Mouse (Mus musculus) neural tube, embryonic 14.5 days (tissue): Measurements from ENCODE around the gene Irs1. TPM values are rescaled to one million over a fixed set of nuclear protein-coding genes. Genes with fewer than 3 reads are reported as not detected.

Experiments
- ATAC-seq: fragments of 200-750 bp; cut with Nextera tagmentation; 2 replicates; pipeline ENCODE4 v1.8.0; 2017; ENCODE audit warnings: low read depth, mild to moderate bottlenecking, moderate TSS enrichment, moderate library complexity
- H3K27ac ChIP-seq: fragments of 300-500 bp; sonication (generic); 2 replicates; pipeline ENCODE4 v1.5.1; 2014; ENCODE audit warnings: low read depth, mild to moderate bottlenecking, control low read depth, low read length, moderate library complexity, mixed read lengths
- H3K27me3 ChIP-seq: fragments of 300-500 bp; sonication (generic); 2 replicates; pipeline ENCODE4 v1.6.1; 2014; ENCODE audit warnings: low read length; ENCODE audit not compliant: control insufficient read depth, insufficient read depth
- H3K36me3 ChIP-seq: fragments of 300-500 bp; sonication (generic); 2 replicates; pipeline ENCODE4 v1.6.1; 2014; ENCODE audit warnings: low read length, mixed read lengths; ENCODE audit not compliant: control insufficient read depth, insufficient read depth
- H3K4me1 ChIP-seq: fragments of 300-500 bp; sonication (generic); 2 replicates; pipeline ENCODE4 v1.6.1; 2014; ENCODE audit warnings: low read length; ENCODE audit not compliant: control insufficient read depth, insufficient read depth
- H3K4me2 ChIP-seq: fragments of 300-500 bp; sonication (generic); 2 replicates; pipeline ENCODE4 v1.6.1; 2014; ENCODE audit warnings: mild to moderate bottlenecking, low read depth, low read length, control low read depth
- H3K4me3 ChIP-seq: fragments of 300-500 bp; sonication (generic); 2 replicates; pipeline ENCODE4 v1.5.1; 2014; ENCODE audit warnings: low read depth, low read length, control low read depth, mixed read lengths
- H3K9ac ChIP-seq: fragments of 300-500 bp; sonication (generic); replicated peaks from 2 replicates; pipeline ENCODE4 v1.6.1; 2014; ENCODE audit warnings: low read depth, mild to moderate bottlenecking, control low read depth, low read length, mixed read lengths
- H3K9me3 ChIP-seq: fragments of 300-500 bp; sonication (generic); 2 replicates; pipeline ENCODE4 v1.6.1; 2016; ENCODE audit warnings: low read length; ENCODE audit not compliant: control insufficient read depth
- WGBS: fragments of 180-500 bp; shearing (Covaris S2); extraction: QIAGEN DNeasy Blood & Tissue Kit; methylation state at CpG from one replicate; pipeline ENCODE4 v1.1.7; 2014; 5-methylcytosine and 5-hydroxymethylcytosine counted together
- polyA plus RNA-seq: library from polyadenylated mRNA; unstranded; fragments of >200 nt; fragmentation: Nextera tagmentation; extraction: Ambion mirVana; gene quantifications from 2 replicates; pipeline ENCODE4 v1.2.1, GENCODE M21; 2014

Irs1 gene
- polyA plus RNA-seq, 1 experiment from 2014 or later = 9.4 TPM

- Histone ChIP-seq H3K27me3 (no peaks in the 10 kb centered on the region), H3K4me2 (no peak overlapping the region), H3K9me3 (no peaks in the 10 kb centered on the region), H3K4me3 (no peak overlapping the region), H3K4me1 (no peaks in the 10 kb centered on the region), H3K9ac (no peak overlapping the region), H3K36me3 (peaks cover 6% of the 10 kb centered on the region; the same call in 1 of the 2 replicates), H3K27ac (no peak overlapping the region)
- no peak for ATAC-seq
- 10% methylated on average over 6 of the region's 6 CpGs for WGBS
Observed at GRCm38 (mm10) chr1:82273529-82273928, 17.7 kb downstream of the Irs1 start.

- Histone ChIP-seq H3K36me3 (peaks cover 6% of the 10 kb centered on the region; the same call in 1 of the 2 replicates), H3K27me3 (no peaks in the 10 kb centered on the region), H3K4me2 (no peak overlapping the region), H3K4me1 (no peaks in the 10 kb centered on the region), H3K9me3 (no peaks in the 10 kb centered on the region), H3K4me3 (no peak overlapping the region), H3K9ac (no peak overlapping the region), H3K27ac (no peak overlapping the region)
- WGBS = 83% methylated on average over 5 of the region's 5 CpGs
- ATAC-seq = no peak
Observed at GRCm38 (mm10) chr1:82272231-82272630, 19.0 kb downstream of the Irs1 start.

GRCm38 (mm10) chr1:82267547-82267946, 23.7 kb downstream of the Irs1 start:
- Histone ChIP-seq H3K27me3 (no peaks in the 10 kb centered on the region), H3K9me3 (no peaks in the 10 kb centered on the region), H3K4me3 (no peak overlapping the region), H3K4me2 (no peak overlapping the region), H3K36me3 (no peaks in the 10 kb centered on the region; the same call in 1 of the 2 replicates), H3K27ac (no peak overlapping the region), H3K9ac (no peak overlapping the region), H3K4me1 (no peaks in the 10 kb centered on the region)
- 81% methylated on average over 4 of the region's 4 CpGs for WGBS
- ATAC-seq = no peak

GRCm38 (mm10) chr1:82262331-82262730, 28.9 kb downstream of the Irs1 start:
- Histone ChIP-seq H3K4me3 (no peak overlapping the region), H3K9ac (no peak overlapping the region), H3K27me3 (no peaks in the 10 kb centered on the region), H3K36me3 (no peaks in the 10 kb centered on the region), H3K4me1 (no peaks in the 10 kb centered on the region), H3K9me3 (no peaks in the 10 kb centered on the region), H3K4me2 (no peak overlapping the region), H3K27ac (no peak overlapping the region)
- no peak for ATAC-seq
- 65% methylated on average over 1 of the region's 1 CpGs for WGBS

- Histone ChIP-seq H3K27ac (no peak overlapping the region), H3K4me1 (no peaks in the 10 kb centered on the region), H3K9ac (no peak overlapping the region), H3K9me3 (no peaks in the 10 kb centered on the region), H3K27me3 (no peaks in the 10 kb centered on the region), H3K4me3 (no peak overlapping the region), H3K36me3 (no peaks in the 10 kb centered on the region), H3K4me2 (no peak overlapping the region)
- ATAC-seq = no peak
- WGBS = 86% methylated on average over 5 of the region's 5 CpGs
Observed at GRCm38 (mm10) chr1:82261638-82262037, 29.6 kb downstream of the Irs1 start.

GRCm38 (mm10) chr1:82261053-82261618, 30.1 kb downstream of the Irs1 start:
- Histone ChIP-seq H3K9me3 (no peaks in the 10 kb centered on the region), H3K9ac (no peak overlapping the region), H3K4me3 (no peak overlapping the region), H3K27me3 (no peaks in the 10 kb centered on the region), H3K4me2 (no peak overlapping the region), H3K4me1 (no peaks in the 10 kb centered on the region), H3K36me3 (no peaks in the 10 kb centered on the region), H3K27ac (no peak overlapping the region)
- ATAC-seq = peak; percentile 78; the same call in 1 of the 2 replicates
- 41% methylated on average over 9 of the region's 9 CpGs for WGBS

- WGBS = 54% methylated on average over 3 of the region's 3 CpGs
- Histone ChIP-seq H3K9me3 (no peaks in the 10 kb centered on the region), H3K27me3 (no peaks in the 10 kb centered on the region), H3K27ac (no peak overlapping the region), H3K4me2 (no peak overlapping the region), H3K9ac (no peak overlapping the region), H3K4me3 (no peak overlapping the region), H3K4me1 (no peaks in the 10 kb centered on the region), H3K36me3 (no peaks in the 10 kb centered on the region)
- no peak for ATAC-seq
Observed at GRCm38 (mm10) chr1:82260055-82260454, 31.2 kb downstream of the Irs1 start.

- Histone ChIP-seq H3K4me3 (no peak overlapping the region), H3K9me3 (no peaks in the 10 kb centered on the region), H3K27me3 (no peaks in the 10 kb centered on the region), H3K4me2 (no peak overlapping the region), H3K36me3 (no peaks in the 10 kb centered on the region), H3K9ac (no peak overlapping the region), H3K4me1 (no peaks in the 10 kb centered on the region), H3K27ac (no peak overlapping the region)
- 42% methylated on average over 7 of the region's 7 CpGs for WGBS
- ATAC-seq = no peak
Observed at GRCm38 (mm10) chr1:82258331-82258730, 32.9 kb downstream of the Irs1 start.

GRCm38 (mm10) chr1:82257457-82257856, 33.8 kb downstream of the Irs1 start:
- H3K27ac ChIP-seq = no peak overlapping the region
- no peaks in the 10 kb centered on the region for H3K36me3 ChIP-seq
- H3K4me2 ChIP-seq = no peak overlapping the region
- WGBS = 67% methylated on average over 5 of the region's 5 CpGs
- no peak overlapping the region for H3K4me3 ChIP-seq
- no peaks in the 10 kb centered on the region for H3K27me3 ChIP-seq
- no peaks in the 10 kb centered on the region for H3K4me1 ChIP-seq
- H3K9ac ChIP-seq = no peak overlapping the region
- no peak for ATAC-seq
- no peaks in the 10 kb centered on the region for H3K9me3 ChIP-seq
